Mouse (Mus musculus) C2C12 (cell line): ENCODE data around the gene Msx1.

Experiments
- CEBPB ChIP-seq: IDR thresholded peaks from one replicate; pipeline ENCODE4 v1.6.1; 2011; ENCODE audit warnings: low read depth, mild to moderate bottlenecking, control low read depth, moderate library complexity
- CTCF ChIP-seq: IDR thresholded peaks from one replicate; pipeline ENCODE4 v1.5.1; 2011; ENCODE audit not compliant: control insufficient read depth, insufficient read depth, insufficient read length
- FOSL1 ChIP-seq: IDR thresholded peaks from one replicate; pipeline ENCODE4 v1.8.0; 2011; ENCODE audit warnings: mild to moderate bottlenecking, low read length; ENCODE audit not compliant: poor library complexity, insufficient read depth, severe bottlenecking
- MAX ChIP-seq: IDR thresholded peaks from one replicate; pipeline ENCODE4 v1.6.1; 2011; ENCODE audit warnings: mild to moderate bottlenecking, control low read depth
- MYOD1 ChIP-seq: IDR thresholded peaks from one replicate; pipeline ENCODE4 v1.6.1; 2011; ENCODE audit warnings: low read depth; ENCODE audit not compliant: control insufficient read depth, insufficient read length

DNA sequence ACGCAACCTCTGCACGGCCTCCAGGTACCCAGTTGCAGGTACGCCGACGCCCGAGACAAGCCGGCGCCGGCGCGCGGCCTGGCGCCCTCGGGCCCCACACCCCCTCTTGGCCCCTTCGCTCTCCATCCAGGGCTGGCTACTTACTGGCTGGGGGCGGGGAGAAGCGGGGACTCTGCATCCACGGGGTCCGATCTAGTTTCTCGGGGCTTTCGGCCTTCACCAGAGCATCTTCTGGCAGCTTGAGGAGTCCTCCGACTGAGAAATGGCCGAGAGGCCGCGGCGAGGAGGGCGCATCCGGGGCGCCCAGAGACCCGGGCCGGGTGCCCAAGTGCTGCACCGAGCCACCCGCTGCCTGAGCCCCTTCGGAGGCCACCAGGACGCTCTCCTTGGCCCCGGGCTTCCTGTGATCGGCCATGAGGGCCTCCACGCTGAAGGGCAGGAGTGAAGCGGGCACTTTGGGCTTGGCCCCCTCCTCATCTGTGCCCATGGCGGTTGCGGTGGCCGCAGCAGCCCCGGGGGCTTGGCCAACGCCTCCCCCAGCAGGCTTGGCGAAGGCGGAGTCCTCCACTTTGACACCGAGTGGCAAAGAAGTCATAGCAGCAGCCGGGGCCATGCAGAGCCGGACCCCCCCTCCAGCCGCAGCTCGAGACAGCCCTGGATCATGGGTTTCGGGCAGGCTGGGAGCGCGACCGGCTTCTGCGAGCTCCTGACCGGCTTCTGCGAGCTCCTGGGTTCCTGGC is 492 bp downstream of the Msx1 start:
- TF ChIP-seq CTCF (no peak), CEBPB (no peak), MYOD1 (no peak), FOSL1 (no peak), MAX (no peak)
